Mouse (Mus musculus): ENCODE measurements at regions not wholly inside any gene's neighbourhood (a gene's known extent, or its start where the extent isn't known, plus 50 kb on each side); places are given as distances from the start of the nearest gene placed in this dataset.
A peak's percentile ranks its signal among the peaks of the same experiment; 100 is the strongest.

DNA sequence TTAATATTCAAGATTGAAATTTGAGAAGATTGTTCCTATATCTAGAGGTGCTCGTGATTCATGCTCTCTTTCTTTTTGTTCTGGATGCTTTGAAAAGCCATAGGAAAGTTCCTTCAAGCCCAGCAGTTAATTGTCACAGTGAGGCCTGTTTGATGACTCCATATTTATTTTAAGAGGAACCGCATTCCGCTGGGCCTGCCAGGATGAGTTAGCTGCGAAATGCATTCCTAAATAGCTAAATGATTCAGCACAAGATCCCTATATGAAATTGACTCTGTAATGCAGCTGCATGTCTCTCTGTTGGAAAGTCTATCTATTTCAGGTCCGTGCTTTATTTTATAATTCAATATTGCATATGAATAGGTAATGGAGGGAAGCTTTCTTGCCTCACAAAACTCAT is 511.9 kb upstream of the Adgra3 start:
- no peak for DNase-seq

GRCm38 (mm10) chr5:50551125-50551524 is 492.3 kb upstream of the Adgra3 start:
- no peak for DNase-seq

DNA sequence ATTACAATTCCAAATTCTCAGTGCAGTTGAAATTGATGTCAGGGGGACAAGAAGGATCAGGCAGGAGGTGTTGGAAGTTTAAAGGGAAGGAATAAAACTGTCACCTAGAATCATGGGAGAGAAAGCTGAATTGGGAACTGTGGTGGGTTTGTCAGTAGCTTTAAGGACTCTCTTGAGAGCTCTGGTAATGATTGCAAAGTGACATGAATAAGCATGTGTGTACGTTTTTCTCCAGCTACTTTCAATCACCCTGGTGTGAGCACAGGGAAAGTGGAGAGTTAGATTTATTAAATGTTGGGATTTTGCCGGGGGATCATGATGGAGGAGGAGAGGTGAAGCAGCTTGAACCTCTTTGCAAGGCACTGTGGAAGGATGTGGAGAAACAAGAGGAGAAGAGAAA is 453.7 kb upstream of the Adgra3 start:
- DNase-seq = no peak

GRCm38 (mm10) chr5:50509696-50510421 is 451.1 kb upstream of the Adgra3 start:
- DNase-seq = no peak

- DNase-seq = no peak
Measured at GRCm38 (mm10) chr5:50490223-50490622, 431.4 kb upstream of the Adgra3 start.

DNA sequence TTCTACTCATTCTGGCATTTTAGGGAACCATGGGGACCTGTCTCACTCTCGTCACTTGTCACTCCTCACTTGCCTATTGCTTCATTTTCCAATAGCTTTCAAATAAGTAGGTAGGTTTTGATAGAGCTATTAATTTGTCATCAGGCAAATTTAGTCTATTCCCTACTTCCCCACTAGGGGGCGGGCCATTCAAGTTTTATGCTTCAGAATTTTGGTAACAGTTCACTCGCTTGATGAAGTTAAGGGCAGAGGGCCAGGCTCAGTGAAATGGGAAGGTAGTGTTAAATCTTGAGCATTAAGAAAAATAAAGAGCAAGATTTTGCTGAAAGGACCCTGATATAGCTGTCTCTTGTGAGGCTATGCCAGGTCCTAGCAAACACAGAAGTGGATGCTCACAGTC is 418.2 kb upstream of the Adgra3 start:
- peak in 1 of 2 experiments; percentile 12 for DNase-seq

- no peak for DNase-seq
Measured at GRCm38 (mm10) chr5:50461491-50461890, 402.7 kb upstream of the Adgra3 start.

- no peak for DNase-seq
Measured at GRCm38 (mm10) chr5:50457621-50458020, 398.8 kb upstream of the Adgra3 start.

GRCm38 (mm10) chr5:50454387-50454786 is 395.6 kb upstream of the Adgra3 start:
- DNase-seq = no peak

GRCm38 (mm10) chr5:50406923-50407322 is 348.1 kb upstream of the Adgra3 start:
- DNase-seq = no peak

- DNase-seq = no peak
Measured at GRCm38 (mm10) chr5:50406520-50406919, 347.7 kb upstream of the Adgra3 start.

Measured in lung, adult 18-20 months (tissue).